Mouse (Mus musculus): Measurements from ENCODE around the gene 3110040M04Rik.
"Not testable (repeated sequence)": the region's sequence is repeated elsewhere in the genome, so short reads cannot be mapped to it uniquely, and the experiment has no call there.

3110040M04Rik gene

GRCm38 (mm10) chr1:151203818-151204217, at the start of gene 3110040M04Rik:
TSS of gene 3110040M04Rik (plus strand) at chr1:151204121.
- not testable (repeated sequence) for DNase-seq (ENCODE audit: low spot score in 2 of 2)

GRCm38 (mm10) chr1:151154131-151154530, 49.8 kb upstream of the 3110040M04Rik start:
- not testable (repeated sequence) for DNase-seq (ENCODE audit: low spot score in 2 of 2)

- DNase-seq (ENCODE audit: low spot score in 2 of 2): no peak
Observed at GRCm38 (mm10) chr1:151156129-151156528, 47.8 kb upstream of the 3110040M04Rik start.

GRCm38 (mm10) chr1:151156777-151157632, 46.9 kb upstream of the 3110040M04Rik start:
- no peak for DNase-seq (ENCODE audit: low spot score in 2 of 2)

- no peak for DNase-seq (ENCODE audit: low spot score in 2 of 2)
Observed at GRCm38 (mm10) chr1:151157963-151158856, 45.7 kb upstream of the 3110040M04Rik start.

- no peak for DNase-seq (ENCODE audit: low spot score in 2 of 2)
Observed at GRCm38 (mm10) chr1:151158857-151159510, 44.9 kb upstream of the 3110040M04Rik start.

GRCm38 (mm10) chr1:151166031-151166430, 37.9 kb upstream of the 3110040M04Rik start:
- DNase-seq (ENCODE audit: low spot score in 2 of 2): no peak

GRCm38 (mm10) chr1:151167297-151168047, 36.4 kb upstream of the 3110040M04Rik start:
- DNase-seq (ENCODE audit: low spot score in 2 of 2): no peak

- no peak for DNase-seq (ENCODE audit: low spot score in 2 of 2)
Observed at GRCm38 (mm10) chr1:151168637-151169036, 35.3 kb upstream of the 3110040M04Rik start.

- DNase-seq (ENCODE audit: low spot score in 2 of 2): no peak
Observed at GRCm38 (mm10) chr1:151171572-151172461, 32.1 kb upstream of the 3110040M04Rik start.

- DNase-seq (ENCODE audit: low spot score in 2 of 2): peak in 1 of 2 experiments; percentile 10
Observed at GRCm38 (mm10) chr1:151177030-151177936, 26.6 kb upstream of the 3110040M04Rik start.

GRCm38 (mm10) chr1:151177937-151178271, 26.0 kb upstream of the 3110040M04Rik start:
- DNase-seq (ENCODE audit: low spot score in 2 of 2): no peak

GRCm38 (mm10) chr1:151178505-151179083, 25.3 kb upstream of the 3110040M04Rik start:
- DNase-seq (ENCODE audit: low spot score in 2 of 2): no peak

- DNase-seq (ENCODE audit: low spot score in 2 of 2): no peak
Observed at GRCm38 (mm10) chr1:151180167-151180566, 23.8 kb upstream of the 3110040M04Rik start.

- DNase-seq (ENCODE audit: low spot score in 2 of 2): not testable (repeated sequence)
Observed at GRCm38 (mm10) chr1:151182266-151182665, 21.7 kb upstream of the 3110040M04Rik start, which contains the start of gene Gm47985. TSS of gene Gm47985 (plus strand) at chr1:151182537.

- DNase-seq (ENCODE audit: low spot score in 2 of 2): not testable (repeated sequence)
Observed at GRCm38 (mm10) chr1:151186186-151186585, 17.7 kb upstream of the 3110040M04Rik start.

GRCm38 (mm10) chr1:151186879-151187424, 17.0 kb upstream of the 3110040M04Rik start:
- not testable (repeated sequence) for DNase-seq (ENCODE audit: low spot score in 2 of 2)

- no peak for DNase-seq (ENCODE audit: low spot score in 2 of 2)
Observed at GRCm38 (mm10) chr1:151188469-151188868, 15.5 kb upstream of the 3110040M04Rik start.
